Mouse (Mus musculus): ENCODE results near the gene Adamts1.

Adamts1 gene

GRCm38 (mm10) chr16:85760961-85761580, 41.8 kb downstream of the Adamts1 start:
- Histone ChIP-seq H3K27me3 (ENCODE audit: insufficient read depth, low read length) (no peaks in the 10 kb centered on the region), H3K36me3 (ENCODE audit: insufficient read depth, low read length) (no peaks in the 10 kb centered on the region), H3K4me3 (replicated peaks; ENCODE audit: low read length) (no peak overlapping the region), H3K4me1 (replicated peaks; ENCODE audit: low read depth, low read length) (no peaks in the 10 kb centered on the region), H3K9me3 (ENCODE audit: low read length) (no peaks in the 10 kb centered on the region)
- no peak for TF ChIP-seq CTCF (conservative IDR thresholded peaks at IDR 0.05; ENCODE audit: low read length)
- no peak for TF ChIP-seq POU5F1 (IDR thresholded peaks at IDR 0.05; ENCODE audit: borderline replicate concordance, low read length)
- no peak for TF ChIP-seq NANOG (IDR thresholded peaks at IDR 0.05; ENCODE audit: borderline replicate concordance, low read length)

- H3K4me1 ChIP-seq (replicated peaks; ENCODE audit: low read depth, low read length): no peaks in the 10 kb centered on the region
- TF ChIP-seq POU5F1 (IDR thresholded peaks at IDR 0.05; ENCODE audit: borderline replicate concordance, low read length): no peak
- no peak for TF ChIP-seq NANOG (IDR thresholded peaks at IDR 0.05; ENCODE audit: borderline replicate concordance, low read length)
- no peak for TF ChIP-seq CTCF (conservative IDR thresholded peaks at IDR 0.05; ENCODE audit: low read length)
- no peaks in the 10 kb centered on the region for H3K9me3 ChIP-seq (ENCODE audit: low read length)
- no peaks in the 10 kb centered on the region for H3K27me3 ChIP-seq (ENCODE audit: insufficient read depth, low read length)
- H3K4me3 ChIP-seq (replicated peaks; ENCODE audit: low read length): no peak overlapping the region
- no peaks in the 10 kb centered on the region for H3K36me3 ChIP-seq (ENCODE audit: insufficient read depth, low read length)
Observed at GRCm38 (mm10) chr16:85756101-85756819, 46.7 kb downstream of the Adamts1 start.

GRCm38 (mm10) chr16:85749335-85749734, 53.6 kb downstream of the Adamts1 start:
- no peaks in the 10 kb centered on the region for H3K9me3 ChIP-seq (ENCODE audit: low read length)
- TF ChIP-seq NANOG (IDR thresholded peaks at IDR 0.05; ENCODE audit: borderline replicate concordance, low read length) (no peak), CTCF (conservative IDR thresholded peaks at IDR 0.05; ENCODE audit: low read length) (no peak), POU5F1 (IDR thresholded peaks at IDR 0.05; ENCODE audit: borderline replicate concordance, low read length) (no peak)
- H3K4me1 ChIP-seq (replicated peaks; ENCODE audit: low read depth, low read length): no peaks in the 10 kb centered on the region
- H3K36me3 ChIP-seq (ENCODE audit: insufficient read depth, low read length): no peaks in the 10 kb centered on the region
- no peaks in the 10 kb centered on the region for H3K27me3 ChIP-seq (ENCODE audit: insufficient read depth, low read length)
- H3K4me3 ChIP-seq (replicated peaks; ENCODE audit: low read length): no peak overlapping the region

- H3K9me3 ChIP-seq (ENCODE audit: low read length): no peaks in the 10 kb centered on the region
- TF ChIP-seq NANOG (IDR thresholded peaks at IDR 0.05; ENCODE audit: borderline replicate concordance, low read length): no peak
- no peak for TF ChIP-seq CTCF (conservative IDR thresholded peaks at IDR 0.05; ENCODE audit: low read length)
- no peak for TF ChIP-seq POU5F1 (IDR thresholded peaks at IDR 0.05; ENCODE audit: borderline replicate concordance, low read length)
Observed at GRCm38 (mm10) chr16:85747589-85748360, 55.1 kb downstream of the Adamts1 start.

GRCm38 (mm10) chr16:85746386-85746785, 56.5 kb downstream of the Adamts1 start:
- H3K9me3 ChIP-seq (ENCODE audit: low read length): no peaks in the 10 kb centered on the region
- no peak overlapping the region for H3K4me3 ChIP-seq (replicated peaks; ENCODE audit: low read length)
- no peaks in the 10 kb centered on the region for H3K27me3 ChIP-seq (ENCODE audit: insufficient read depth, low read length)
- no peak for TF ChIP-seq POU5F1 (IDR thresholded peaks at IDR 0.05; ENCODE audit: borderline replicate concordance, low read length)
- TF ChIP-seq CTCF (conservative IDR thresholded peaks at IDR 0.05; ENCODE audit: low read length): no peak
- TF ChIP-seq NANOG (IDR thresholded peaks at IDR 0.05; ENCODE audit: borderline replicate concordance, low read length): no peak
- H3K36me3 ChIP-seq (ENCODE audit: insufficient read depth, low read length): no peaks in the 10 kb centered on the region
- H3K4me1 ChIP-seq (replicated peaks; ENCODE audit: low read depth, low read length): no peaks in the 10 kb centered on the region

More at GRCm38 (mm10) chr16:85747589-85748360, 55.1 kb downstream of the Adamts1 start:
- Histone ChIP-seq H3K27me3 (ENCODE audit: insufficient read depth, low read length) (no peaks in the 10 kb centered on the region), H3K4me1 (replicated peaks; ENCODE audit: low read depth, low read length) (no peaks in the 10 kb centered on the region), H3K36me3 (ENCODE audit: insufficient read depth, low read length) (no peaks in the 10 kb centered on the region), H3K4me3 (replicated peaks; ENCODE audit: low read length) (no peak overlapping the region)
